Mouse (Mus musculus) heart, adult 2 months (tissue): ENCODE data around the gene Vrk2. TPM values are rescaled to one million over a fixed set of nuclear protein-coding genes. Genes with fewer than 3 reads are reported as not detected.

Experiments
- DNase-seq, 2 experiments: peaks; one replicate each; pipeline ENCODE4 v3.0.0; 2021
- H3K27ac ChIP-seq: fragments of 200-600 bp; 2 replicates; pipeline ENCODE4 v1.8.1; 2022
- H3K27me3 ChIP-seq: fragments of 200-500 bp; 2 replicates; pipeline ENCODE4 v1.6.1; 2012; ENCODE audit warnings: mild to moderate bottlenecking, low read length, inconsistent platforms, mixed read lengths; ENCODE audit not compliant: control insufficient read depth, insufficient read depth
- H3K36me3 ChIP-seq: fragments of 200-500 bp; 2 replicates; pipeline ENCODE4 v1.6.1; 2012; ENCODE audit warnings: low read length, inconsistent platforms; ENCODE audit not compliant: control insufficient read depth, insufficient read depth
- H3K4me1 ChIP-seq: fragments of 200-500 bp; 2 replicates; pipeline ENCODE4 v1.6.1; 2011; ENCODE audit warnings: low read length; ENCODE audit not compliant: control insufficient read depth, insufficient read depth
- H3K4me3 ChIP-seq: fragments of 200-600 bp; 2 replicates; pipeline ENCODE4 v1.8.1; 2022
- H3K79me2 ChIP-seq: fragments of 200-500 bp; replicated peaks from 2 replicates; pipeline ENCODE4 v1.6.1; 2012; ENCODE audit warnings: mild to moderate bottlenecking, inconsistent platforms, low read length, moderate library complexity, mixed read lengths; ENCODE audit not compliant: control insufficient read depth, insufficient read depth
- H3K9ac ChIP-seq: fragments of 200-500 bp; 2 replicates; pipeline ENCODE4 v1.6.1; 2012; ENCODE audit warnings: low read depth, mild to moderate bottlenecking, control low read depth, inconsistent platforms, low read length, mixed read lengths
- CTCF ChIP-seq: fragments of 200-600 bp; IDR thresholded peaks from 2 replicates; pipeline ENCODE4 v1.8.1; 2022; ENCODE audit warnings: antibody characterized with exemption, mild to moderate bottlenecking, moderate library complexity
- EP300 ChIP-seq: fragments of 200-500 bp; IDR thresholded peaks from 2 replicates; pipeline ENCODE4 v1.6.1; 2011; ENCODE audit warnings: low read depth, low read length, control low read depth; ENCODE audit not compliant: insufficient read depth
- POLR2A ChIP-seq: fragments of 200-500 bp; IDR thresholded peaks from 2 replicates; pipeline ENCODE4 v1.6.1; 2011; ENCODE audit warnings: mild to moderate bottlenecking, low read depth, low read length, control low read depth; ENCODE audit not compliant: insufficient read depth
- WGBS: fragments of 180-500 bp; shearing (Covaris S2); methylation state at CpG from one replicate; pipeline ENCODE4 v1.1.7; 2018; 5-methylcytosine and 5-hydroxymethylcytosine counted together
- intact Hi-C: fragments of 180-260 bp; cut with DNase I; formaldehyde crosslinking; loops from one replicate; pipeline ENCODE4 v1.15.1; 2025
- polyA plus RNA-seq: library from polyadenylated mRNA; depleted of rRNA; stranded (reverse); fragments of >200 nt; gene quantifications from 2 replicates; pipeline ENCODE4 v1.2.3, GENCODE M21; 2012
- total RNA-seq, 2 experiments: library from RNA; stranded (reverse); gene quantifications; 2 replicates each; pipeline ENCODE4 v1.2.3; 2021

Vrk2 gene
- total and polyA plus RNA-seq, 3 experiments, result 1.6 to 6.0 (median 4.5) TPM

- H3K27ac ChIP-seq, result no peak overlapping the region
- WGBS, result 60% methylated on average over 6 of the region's 6 CpGs
Observed at GRCm38 (mm10) chr11:26586367-26587183, 7.2 kb downstream of the Vrk2 start.

GRCm38 (mm10) chr11:26585409-26586366 lies 8.1 kb downstream of the Vrk2 start:
- WGBS, result 83% methylated on average over 17 of the region's 17 CpGs
- Histone ChIP-seq H3K27me3 (no peaks in the 10 kb centered on the region), H3K9ac (no peak overlapping the region), H3K4me3 (no peak overlapping the region), H3K79me2 (no peaks in the 10 kb centered on the region), H3K36me3 (no peaks in the 10 kb centered on the region), H3K4me1 (no peaks in the 10 kb centered on the region; the same call in 1 of the 2 replicates), H3K27ac (no peak overlapping the region)
- DNase-seq, result no peak
- intact Hi-C loops, result no loop called here
- TF ChIP-seq EP300 (no peak), CTCF (no peak), POLR2A (no peak)

More at GRCm38 (mm10) chr11:26586367-26587183, 7.2 kb downstream of the Vrk2 start:
- H3K36me3 ChIP-seq, result 0 out of 2 replicates have a peak, but pooled peaks cover 2% of the 10 kb centered on the region
- no peaks in the 10 kb centered on the region for H3K79me2 ChIP-seq
- no peak overlapping the region for H3K4me3 ChIP-seq
- no peaks in the 10 kb centered on the region for H3K27me3 ChIP-seq
- intact Hi-C loops, result no loop called here
- H3K9ac ChIP-seq, result no peak overlapping the region
- TF ChIP-seq POLR2A (no peak), CTCF (no peak), EP300 (no peak)
- DNase-seq, result peak in 1 of 2 experiments; percentile 8
- H3K4me1 ChIP-seq, result no peaks in the 10 kb centered on the region; the same call in 1 of the 2 replicates

GRCm38 (mm10) chr11:26551551-26551950 lies 42.2 kb downstream of the Vrk2 start:
- intact Hi-C loops, result no loop called here
- H3K36me3 ChIP-seq, result no peaks in the 10 kb centered on the region
- H3K9ac ChIP-seq, result no peak overlapping the region
- no peak overlapping the region for H3K4me3 ChIP-seq
- no peaks in the 10 kb centered on the region for H3K4me1 ChIP-seq
- H3K27me3 ChIP-seq, result no peaks in the 10 kb centered on the region
- no peak overlapping the region for H3K27ac ChIP-seq
- TF ChIP-seq POLR2A, result no peak
- TF ChIP-seq CTCF, result no peak
- TF ChIP-seq EP300, result no peak
- no peaks in the 10 kb centered on the region for H3K79me2 ChIP-seq
- WGBS, result 68% methylated on average over 3 of the region's 3 CpGs
- no peak for DNase-seq

GRCm38 (mm10) chr11:26537816-26538215 lies 56.0 kb downstream of the Vrk2 start:
- Histone ChIP-seq H3K27ac (no peak overlapping the region), H3K4me3 (no peak overlapping the region), H3K79me2 (no peaks in the 10 kb centered on the region), H3K36me3 (no peaks in the 10 kb centered on the region), H3K27me3 (no peaks in the 10 kb centered on the region), H3K9ac (no peak overlapping the region), H3K4me1 (no peaks in the 10 kb centered on the region)
- DNase-seq, result no peak
- no peak for TF ChIP-seq CTCF
- TF ChIP-seq EP300, result no peak
- intact Hi-C loops, result no loop called here
- WGBS, result 99% methylated on average over 5 of the region's 5 CpGs

GRCm38 (mm10) chr11:26533828-26534119 lies 60.0 kb downstream of the Vrk2 start:
- Histone ChIP-seq H3K4me3 (no peak overlapping the region), H3K4me1 (no peaks in the 10 kb centered on the region), H3K79me2 (no peaks in the 10 kb centered on the region), H3K27ac (no peak overlapping the region), H3K9ac (no peak overlapping the region), H3K36me3 (no peaks in the 10 kb centered on the region), H3K27me3 (no peaks in the 10 kb centered on the region)
- TF ChIP-seq EP300, result no peak
- no peak for TF ChIP-seq CTCF
- no peak for TF ChIP-seq POLR2A
- intact Hi-C loops, result no loop called here
- no peak for DNase-seq
